Mouse (Mus musculus) lung, adult 2 months (tissue): ENCODE measurements around the gene Pigu.

Source experiments
- CTCF ChIP-seq: fragments of 200-500 bp; IDR thresholded peaks from 2 replicates; pipeline ENCODE4 v1.5.1; 2011; ENCODE audit warnings: mild to moderate bottlenecking, low read length, control low read depth; ENCODE audit not compliant: insufficient read depth
- POLR2A ChIP-seq: fragments of 200-500 bp; IDR thresholded peaks from 2 replicates; pipeline ENCODE4 v1.6.1; 2011; ENCODE audit warnings: low read depth, mild to moderate bottlenecking, control low read depth, low read length, borderline replicate concordance; ENCODE audit errors: extremely low read depth

DNA sequence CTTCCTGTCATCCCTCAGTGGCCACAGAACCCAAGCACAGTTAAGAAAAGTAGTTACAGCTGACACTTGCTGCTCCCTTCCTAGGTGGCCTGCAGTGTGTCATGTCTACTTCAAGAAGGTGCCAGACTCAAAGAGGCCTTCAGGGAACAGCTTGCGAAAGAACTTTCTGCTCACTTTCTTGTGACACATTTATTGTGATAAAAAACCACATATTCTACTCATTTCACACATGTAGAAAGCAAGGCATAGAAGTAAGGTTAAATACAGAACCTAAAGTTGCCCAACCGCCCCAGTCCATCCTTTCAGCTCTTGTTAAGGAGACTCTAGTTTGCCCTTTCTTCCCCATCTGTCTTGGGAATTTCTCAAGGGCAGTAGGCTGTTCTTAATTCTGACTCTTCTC, 38.6 kb downstream of the Pigu start:
- TF ChIP-seq POLR2A (no peak), CTCF (no peak)
